Mouse (Mus musculus): ENCODE measurements at regions not wholly inside any gene's neighbourhood (a gene's known extent, or its start where the extent isn't known, plus 50 kb on each side); places are given as distances from the start of the nearest gene placed in this dataset.
A peak's percentile ranks its signal among the peaks of the same experiment; 100 is the strongest.

DNA sequence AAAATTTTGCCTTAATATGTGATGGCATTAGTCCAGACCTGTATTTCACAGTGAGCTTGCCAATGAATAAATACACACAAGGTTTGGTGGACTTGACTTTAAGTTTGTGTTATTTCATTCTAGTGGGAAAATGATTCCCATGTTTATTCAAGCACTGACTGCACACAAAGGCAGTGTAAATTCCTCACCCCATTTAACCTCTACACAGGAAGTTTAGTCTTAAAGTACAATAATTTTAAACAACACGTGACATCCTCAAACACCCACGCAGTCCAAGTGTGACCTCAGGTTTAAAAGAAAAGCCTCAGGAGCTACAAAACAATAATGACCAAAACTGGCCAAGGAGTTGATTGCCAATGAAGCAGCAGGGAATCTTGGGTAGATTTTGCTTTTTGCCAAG is 219.4 kb downstream of the Lurap1l start:
- WGBS, result 30% methylated on average over 2 of the region's 2 CpGs
- Histone ChIP-seq H3K4me3 (no peak overlapping the region), H3K36me3 (ENCODE audit: control insufficient read depth, insufficient read depth, low read length) (no peaks in the 10 kb centered on the region), H3K79me2 (replicated peaks; ENCODE audit: control insufficient read depth, insufficient read depth, low read length) (no peaks in the 10 kb centered on the region), H3K27ac (peak overlapping the region; percentile 24), H3K9ac (ENCODE audit: low read depth, low read length) (no peak overlapping the region), H3K4me1 (ENCODE audit: control insufficient read depth, insufficient read depth, low read length) (no peaks in the 10 kb centered on the region), H3K27me3 (ENCODE audit: control insufficient read depth, insufficient read depth, low read length) (no peaks in the 10 kb centered on the region)
- intact Hi-C loops (cut with DNase I), result no loop called here
- TF ChIP-seq EP300 (IDR thresholded peaks at IDR 0.05; ENCODE audit: insufficient read depth, low read depth, low read length) (no peak), CTCF (IDR thresholded peaks at IDR 0.05) (no peak), POLR2A (IDR thresholded peaks at IDR 0.05; ENCODE audit: insufficient read depth, low read depth, low read length) (no peak)
- DNase-seq, result peak in 1 of 2 experiments; percentile 6

- no peak for TF ChIP-seq POLR2A (IDR thresholded peaks at IDR 0.05; ENCODE audit: insufficient read depth, low read depth, low read length)
- no peak for TF ChIP-seq EP300 (IDR thresholded peaks at IDR 0.05; ENCODE audit: insufficient read depth, low read depth, low read length)
- TF ChIP-seq CTCF (IDR thresholded peaks at IDR 0.05), result no peak
- no peak for DNase-seq
- WGBS, result 79% methylated on average over 2 of the region's 2 CpGs
- peaks cover 3% of the 10 kb centered on the region; the same call in 1 of the 2 replicates for H3K4me1 ChIP-seq (ENCODE audit: control insufficient read depth, insufficient read depth, low read length)
- no peaks in the 10 kb centered on the region for H3K27me3 ChIP-seq (ENCODE audit: control insufficient read depth, insufficient read depth, low read length)
- H3K79me2 ChIP-seq (replicated peaks; ENCODE audit: control insufficient read depth, insufficient read depth, low read length), result no peaks in the 10 kb centered on the region
- intact Hi-C loops (cut with DNase I), result loop anchor here (10.0 kb wide), 2 partner anchors 1102 to 1362 kb away; no protein-coding TSS in a partner anchor
- no peak overlapping the region for H3K4me3 ChIP-seq
- no peak overlapping the region for H3K27ac ChIP-seq
- no peaks in the 10 kb centered on the region for H3K36me3 ChIP-seq (ENCODE audit: control insufficient read depth, insufficient read depth, low read length)
- no peak overlapping the region for H3K9ac ChIP-seq (ENCODE audit: low read depth, low read length)
These were observed 262.7 kb downstream of the Lurap1l start for GRCm38 (mm10) chr4:81173111-81173510.

GRCm38 (mm10) chr4:81177443-81178041 is 265.1 kb downstream of the Mpdz start:
- WGBS, result 41% methylated on average over 11 of the region's 11 CpGs
- Histone ChIP-seq H3K27me3 (ENCODE audit: control insufficient read depth, insufficient read depth, low read length) (no peaks in the 10 kb centered on the region), H3K4me1 (ENCODE audit: control insufficient read depth, insufficient read depth, low read length) (peaks cover 6% of the 10 kb centered on the region), H3K27ac (peak overlapping the region; percentile 63), H3K36me3 (ENCODE audit: control insufficient read depth, insufficient read depth, low read length) (no peaks in the 10 kb centered on the region), H3K79me2 (replicated peaks; ENCODE audit: control insufficient read depth, insufficient read depth, low read length) (no peaks in the 10 kb centered on the region), H3K9ac (ENCODE audit: low read depth, low read length) (no peak overlapping the region), H3K4me3 (no peak overlapping the region)
- peak; percentile 19 to 36 for DNase-seq
- intact Hi-C loops (cut with DNase I), result loop anchor here (1.0 to 10.0 kb wide), 10 partner anchors 75 to 1757 kb away; partner anchors contain the start of gene Mpdz
- TF ChIP-seq POLR2A (IDR thresholded peaks at IDR 0.05; ENCODE audit: insufficient read depth, low read depth, low read length) (peak; percentile 24; the same call in 1 of the 2 replicates), EP300 (IDR thresholded peaks at IDR 0.05; ENCODE audit: insufficient read depth, low read depth, low read length) (peak; percentile 59; the same call in 1 of the 2 replicates), CTCF (IDR thresholded peaks at IDR 0.05) (no peak)

GRCm38 (mm10) chr4:81178047-81178781 is 264.4 kb downstream of the Mpdz start:
- Histone ChIP-seq H3K9ac (ENCODE audit: low read depth, low read length) (no peak overlapping the region), H3K79me2 (replicated peaks; ENCODE audit: control insufficient read depth, insufficient read depth, low read length) (no peaks in the 10 kb centered on the region), H3K4me3 (no peak overlapping the region), H3K36me3 (ENCODE audit: control insufficient read depth, insufficient read depth, low read length) (no peaks in the 10 kb centered on the region), H3K27me3 (ENCODE audit: control insufficient read depth, insufficient read depth, low read length) (no peaks in the 10 kb centered on the region), H3K27ac (peak overlapping the region; percentile 63), H3K4me1 (ENCODE audit: control insufficient read depth, insufficient read depth, low read length) (peaks cover 6% of the 10 kb centered on the region)
- peak; percentile 24; the same call in 1 of the 2 replicates for TF ChIP-seq CTCF (IDR thresholded peaks at IDR 0.05)
- TF ChIP-seq EP300 (IDR thresholded peaks at IDR 0.05; ENCODE audit: insufficient read depth, low read depth, low read length), result no peak
- intact Hi-C loops (cut with DNase I), result loop anchor here (1.0 to 10.0 kb wide), 10 partner anchors 74 to 1757 kb away; partner anchors contain the start of gene Mpdz
- DNase-seq, result no peak
- 39% methylated on average over 14 of the region's 14 CpGs for WGBS

DNA sequence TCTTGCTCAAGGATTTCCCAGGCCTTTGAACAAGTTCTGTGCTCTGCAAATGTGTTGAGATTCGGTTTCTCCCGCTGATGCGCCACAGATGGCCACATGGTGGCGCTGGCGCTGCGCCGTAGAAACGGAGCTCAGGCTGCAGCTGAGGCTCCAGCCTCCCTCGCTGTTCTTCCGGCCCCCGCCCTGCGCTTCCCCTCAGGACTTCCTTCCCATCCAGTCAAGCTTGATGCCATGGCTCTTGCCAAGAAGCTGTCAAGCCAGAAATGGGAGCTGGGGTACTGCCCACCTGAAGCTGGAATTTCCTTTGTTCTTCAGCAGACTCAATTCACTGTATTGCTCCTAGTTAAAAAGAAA is 263.9 kb downstream of the Mpdz start:
- 0% methylated on average over 12 of the region's 12 CpGs for WGBS
- TF ChIP-seq EP300 (IDR thresholded peaks at IDR 0.05; ENCODE audit: insufficient read depth, low read depth, low read length) (peak; percentile 99), CTCF (IDR thresholded peaks at IDR 0.05) (peak; percentile 99; the same call in 1 of the 2 replicates), POLR2A (IDR thresholded peaks at IDR 0.05; ENCODE audit: insufficient read depth, low read depth, low read length) (0 out of 2 replicates have a peak, but pooled peaks have one; percentile 15)
- H3K79me2 ChIP-seq (replicated peaks; ENCODE audit: control insufficient read depth, insufficient read depth, low read length), result no peaks in the 10 kb centered on the region
- no peaks in the 10 kb centered on the region for H3K36me3 ChIP-seq (ENCODE audit: control insufficient read depth, insufficient read depth, low read length)
- intact Hi-C loops (cut with DNase I), result loop anchor here (1.0 to 10.0 kb wide), 10 partner anchors 74 to 1756 kb away; partner anchors contain the start of gene Mpdz
- H3K4me1 ChIP-seq (ENCODE audit: control insufficient read depth, insufficient read depth, low read length), result peaks cover 6% of the 10 kb centered on the region
- peak overlapping the region; percentile 63; the same call in 1 of the 2 replicates for H3K27ac ChIP-seq
- DNase-seq, result peak; percentile 89 to 91
- H3K4me3 ChIP-seq, result no peak overlapping the region
- H3K9ac ChIP-seq (ENCODE audit: low read depth, low read length), result no peak overlapping the region
- no peaks in the 10 kb centered on the region for H3K27me3 ChIP-seq (ENCODE audit: control insufficient read depth, insufficient read depth, low read length)

DNA sequence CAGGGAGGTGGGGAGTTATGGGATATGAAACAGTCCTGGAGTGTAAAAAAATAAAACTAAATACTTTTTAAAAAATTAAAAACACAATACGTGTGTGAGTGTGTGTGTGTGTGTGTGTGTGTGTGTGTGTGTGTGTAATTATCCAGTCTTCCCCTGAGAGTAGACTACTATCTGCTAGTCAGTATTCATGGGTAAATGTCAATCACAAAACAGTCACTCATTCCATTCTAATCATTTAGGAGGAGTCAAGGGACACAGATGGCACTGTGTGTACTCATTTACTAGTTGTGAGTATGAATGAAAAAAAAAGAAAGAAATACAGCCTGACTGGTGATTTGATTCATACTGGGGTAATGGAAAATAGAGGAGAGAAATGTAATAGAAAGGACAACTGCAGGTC is 226.5 kb downstream of the Mpdz start:
- 78% methylated on average over 1 of the region's 1 CpGs for WGBS
- no peak overlapping the region for H3K9ac ChIP-seq (ENCODE audit: low read depth, low read length)
- H3K4me3 ChIP-seq, result no peak overlapping the region
- H3K79me2 ChIP-seq (replicated peaks; ENCODE audit: control insufficient read depth, insufficient read depth, low read length), result no peaks in the 10 kb centered on the region
- DNase-seq, result no peak
- no peaks in the 10 kb centered on the region for H3K4me1 ChIP-seq (ENCODE audit: control insufficient read depth, insufficient read depth, low read length)
- H3K27me3 ChIP-seq (ENCODE audit: control insufficient read depth, insufficient read depth, low read length), result no peaks in the 10 kb centered on the region
- intact Hi-C loops (cut with DNase I), result no loop called here
- no peak overlapping the region for H3K27ac ChIP-seq
- no peaks in the 10 kb centered on the region for H3K36me3 ChIP-seq (ENCODE audit: control insufficient read depth, insufficient read depth, low read length)
- TF ChIP-seq POLR2A (IDR thresholded peaks at IDR 0.05; ENCODE audit: insufficient read depth, low read depth, low read length) (no peak), EP300 (IDR thresholded peaks at IDR 0.05; ENCODE audit: insufficient read depth, low read depth, low read length) (no peak), CTCF (IDR thresholded peaks at IDR 0.05) (no peak)
